Mouse (Mus musculus) mouse embryonic stem cell (cell line): Measurements from ENCODE around the gene Glrx3.
"Not testable (repeated sequence)": the region's sequence is repeated elsewhere in the genome, so short reads cannot be mapped to it uniquely, and the experiment has no call there.

Source experiments
- in situ Hi-C, 2 experiments: fragments of 300-500 bp; cut with MboI; formaldehyde crosslinking; loops; 1 replicate in 1 of 2; 3 replicates in 1 of 2; pipeline ENCODE4 v1.14.3; 2019 to 2020; ENCODE audit warnings: low sequenced_read_pairs in 2 of 2, low pct_unique_long_range_greater_than_20kb in 1 of 2, mixed read lengths in 1 of 2; ENCODE audit not compliant: unreplicated experiment in 1 of 2

Glrx3 gene

GRCm38 (mm10) chr7:137437440-137438178, at the start of gene Glrx3:
TSS of gene Glrx3 (plus strand) at chr7:137437614.
- in situ Hi-C loops = no loop called here

DNA sequence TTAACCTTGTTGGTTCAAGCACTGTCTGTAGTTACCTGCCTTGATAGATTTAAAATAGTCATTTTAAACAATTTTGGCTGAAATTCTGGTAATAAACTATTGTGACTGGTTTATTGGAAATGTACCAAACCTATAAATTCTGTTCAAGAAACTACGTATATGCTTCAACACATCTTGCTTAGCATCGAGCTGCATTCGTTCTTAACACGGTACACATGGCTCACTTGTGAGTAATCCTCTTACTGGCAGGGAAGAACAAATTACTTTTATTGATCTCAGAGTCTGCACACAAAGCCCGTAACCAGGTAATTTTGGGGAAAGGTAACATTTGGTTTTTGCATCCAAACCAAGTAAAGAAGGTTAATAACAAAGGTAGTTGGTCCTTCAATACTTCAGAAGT, 49.6 kb upstream of the Glrx3 start:
- in situ Hi-C loops = no loop called here

DNA sequence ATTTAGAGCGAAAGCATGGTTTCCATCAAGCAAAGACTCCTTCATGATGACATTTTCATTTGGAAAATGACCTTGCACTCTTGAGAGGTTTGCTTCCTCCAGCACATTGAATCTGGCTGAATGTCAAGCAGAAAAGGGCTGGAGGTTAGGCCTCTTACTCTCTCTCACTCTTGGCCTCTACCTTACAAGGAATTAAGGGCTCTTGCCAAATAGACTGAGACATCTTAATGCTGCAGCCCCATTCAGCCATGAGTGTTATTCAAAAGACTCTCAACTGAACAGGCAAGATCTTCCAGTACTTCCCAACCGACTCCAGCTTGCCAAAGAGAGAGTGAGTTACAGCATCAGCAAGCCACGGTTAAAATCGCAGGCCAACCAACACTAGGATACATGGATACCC, 42.0 kb upstream of the Glrx3 start:
- in situ Hi-C loops = no loop called here

- in situ Hi-C loops = no loop called here
These were observed 40.0 kb upstream of the Glrx3 start for GRCm38 (mm10) chr7:137397361-137397910.

DNA sequence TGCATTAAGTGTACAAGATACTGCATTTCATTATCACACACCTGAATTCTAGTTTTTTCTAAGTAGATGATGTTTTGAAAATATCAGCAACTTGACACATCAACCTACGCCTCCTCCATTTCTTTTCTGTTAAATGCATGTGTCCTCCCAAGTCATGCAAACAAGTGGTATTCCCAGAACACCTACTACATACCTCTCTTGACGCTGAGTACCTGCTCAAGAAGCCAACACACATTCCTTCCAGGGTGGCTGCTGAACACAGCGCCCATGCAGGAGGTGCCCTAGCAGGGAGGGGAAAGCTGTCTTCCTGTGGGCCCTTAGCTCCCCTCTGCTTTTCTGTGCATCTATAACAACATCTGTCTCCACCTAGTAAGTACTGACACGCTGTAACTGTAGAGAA, 38.4 kb upstream of the Glrx3 start:
- in situ Hi-C loops = no loop called here

- in situ Hi-C loops = no loop called here
These were observed 33.3 kb upstream of the Glrx3 start for GRCm38 (mm10) chr7:137404146-137404545.

DNA sequence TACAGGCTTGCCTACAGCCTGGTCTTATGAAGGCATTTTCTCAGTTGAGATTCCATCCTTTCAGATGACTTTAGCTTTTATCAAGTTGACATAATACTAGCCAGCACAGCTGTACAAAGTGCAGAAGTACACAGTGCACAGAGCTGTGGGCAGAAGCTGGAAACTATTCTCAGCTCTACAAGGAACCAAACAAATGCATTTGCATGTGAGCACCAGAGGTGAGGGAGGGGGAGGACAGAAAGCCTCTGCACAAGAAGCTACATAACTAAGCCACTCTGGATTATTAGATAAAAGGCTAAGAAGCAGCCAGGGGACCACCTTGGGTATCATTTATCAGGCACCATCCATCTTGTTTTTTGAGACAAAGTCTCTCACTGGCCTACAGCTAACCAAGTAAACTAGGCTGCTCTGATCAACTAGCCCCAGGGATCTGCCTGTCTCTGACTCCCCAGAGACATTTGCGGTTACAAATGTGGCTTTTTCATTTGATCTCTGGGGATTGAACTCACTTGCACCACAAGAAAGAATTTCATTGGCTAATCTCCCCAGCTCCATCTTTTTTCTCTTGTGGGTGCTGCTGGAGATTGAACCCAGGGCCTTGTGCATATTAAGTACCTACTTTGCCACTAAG, 29.9 kb upstream of the Glrx3 start:
- in situ Hi-C loops = no loop called here

- in situ Hi-C loops = no loop called here
These were observed 26.8 kb upstream of the Glrx3 start, which contains the start of gene 9430038I01Rik for GRCm38 (mm10) chr7:137410337-137411197. TSS of gene 9430038I01Rik (minus strand) at chr7:137410762.

DNA sequence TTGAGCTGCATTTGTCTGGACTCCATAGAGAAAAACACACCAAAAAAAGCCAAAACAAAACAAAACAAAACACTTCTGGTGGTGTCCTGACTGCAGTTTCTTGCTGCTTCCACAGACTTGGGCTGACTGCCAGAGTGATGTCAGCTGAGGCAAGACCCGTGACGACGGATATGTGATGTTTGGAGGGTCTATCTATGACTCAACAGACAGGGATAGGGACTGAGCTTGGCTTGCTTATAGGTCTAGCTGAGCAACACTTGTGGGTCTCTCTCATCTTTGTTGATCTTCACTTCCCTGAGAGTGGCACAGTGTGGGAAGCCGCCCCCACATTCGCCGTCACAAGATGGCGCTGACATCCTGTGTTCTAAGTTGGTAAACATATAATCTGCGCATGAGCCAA, 22.7 kb upstream of the Glrx3 start:
- in situ Hi-C loops = no loop called here

GRCm38 (mm10) chr7:137420550-137420949, 16.9 kb upstream of the Glrx3 start:
- in situ Hi-C loops = no loop called here

- in situ Hi-C loops = no loop called here
These were observed 16.2 kb upstream of the Glrx3 start for GRCm38 (mm10) chr7:137421236-137421635.

DNA sequence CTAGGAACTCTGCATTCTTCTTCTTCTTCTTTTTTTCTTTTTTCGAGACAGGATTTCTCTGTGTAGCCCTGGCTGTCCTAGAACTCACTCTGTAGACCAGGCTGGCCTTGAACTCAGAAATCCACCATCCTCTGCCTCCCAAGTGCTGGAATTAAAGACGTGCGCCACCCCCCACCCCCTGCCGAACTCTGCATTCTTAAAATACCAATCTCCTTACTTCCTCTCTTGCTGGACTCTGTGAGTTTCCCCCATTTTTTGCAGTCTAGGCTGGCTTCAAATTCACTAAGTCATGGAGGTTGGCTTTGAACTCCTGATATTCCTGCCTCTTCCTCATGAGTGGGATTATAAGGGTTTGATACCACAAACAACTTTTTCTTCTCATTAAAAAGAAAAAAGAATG, 10.7 kb upstream of the Glrx3 start:
- in situ Hi-C loops = no loop called here

GRCm38 (mm10) chr7:137431769-137432603, 5.4 kb upstream of the Glrx3 start:
- in situ Hi-C loops = no loop called here

- in situ Hi-C loops = no loop called here
These were observed 513 bp upstream of the Glrx3 start for GRCm38 (mm10) chr7:137436901-137437300.

DNA sequence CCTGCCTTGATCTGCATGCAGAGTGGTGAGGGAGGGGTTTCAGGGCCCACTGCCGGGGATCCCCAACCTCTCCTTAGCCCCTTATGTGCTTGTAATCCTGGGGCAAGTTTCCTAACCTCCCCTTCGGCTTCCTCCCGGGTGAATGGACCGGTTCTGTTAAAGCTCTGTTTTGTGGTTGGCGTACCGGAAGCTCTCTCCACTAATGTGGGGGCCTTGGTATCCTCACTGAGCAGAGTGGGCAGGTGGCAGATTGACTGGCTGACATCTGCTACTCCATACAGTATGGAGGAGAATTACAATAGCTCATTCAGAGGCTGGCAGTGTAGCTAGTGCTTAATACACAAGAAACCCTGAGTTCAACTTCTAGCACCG, 751 bp downstream of the Glrx3 start:
- in situ Hi-C loops = no loop called here

GRCm38 (mm10) chr7:137438962-137439361, 1.5 kb downstream of the Glrx3 start:
- in situ Hi-C loops = not testable (repeated sequence)

DNA sequence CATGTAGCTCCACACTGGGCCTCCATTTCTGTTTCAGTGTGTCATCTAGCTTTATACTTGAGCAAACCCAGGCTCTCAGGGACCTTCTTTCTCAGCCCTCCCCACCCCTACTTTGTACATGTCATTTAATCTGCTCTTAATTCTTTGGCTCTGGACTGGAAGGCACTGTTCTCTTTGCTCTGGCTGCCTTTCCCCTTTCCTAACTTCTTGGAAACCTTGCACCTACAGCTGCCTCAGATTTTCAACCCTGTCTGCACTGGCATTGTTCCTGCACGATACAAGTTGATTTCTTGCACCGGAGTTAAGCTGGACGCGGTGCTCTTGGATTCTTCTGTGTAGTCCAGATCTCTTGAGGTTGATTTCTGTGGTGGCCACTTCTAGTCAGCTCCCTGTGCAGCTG, 5.5 kb downstream of the Glrx3 start:
- in situ Hi-C loops = no loop called here

DNA sequence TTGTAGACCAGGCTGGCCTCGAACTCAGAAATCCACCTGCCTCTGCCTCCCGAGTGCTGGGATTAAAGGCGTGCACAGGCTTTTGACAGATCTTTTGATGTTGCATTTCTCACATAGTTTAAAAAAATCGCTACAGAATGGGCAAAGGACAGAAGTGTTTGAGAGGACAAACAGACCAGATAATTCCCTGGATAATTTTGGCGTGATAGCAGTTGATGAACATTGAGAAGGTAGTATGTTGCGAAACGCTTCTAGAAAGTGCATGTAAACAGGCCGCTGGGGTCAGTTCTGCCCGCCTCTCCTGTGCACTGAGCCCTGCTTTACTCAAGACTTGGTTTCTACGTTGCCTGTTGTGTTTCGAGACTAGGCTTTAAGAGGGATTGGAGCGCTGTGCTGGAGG, 7.9 kb downstream of the Glrx3 start:
- in situ Hi-C loops = no loop called here
